ENCODE assay signal across 7 mouse cellular contexts in the genomic region with DNA sequence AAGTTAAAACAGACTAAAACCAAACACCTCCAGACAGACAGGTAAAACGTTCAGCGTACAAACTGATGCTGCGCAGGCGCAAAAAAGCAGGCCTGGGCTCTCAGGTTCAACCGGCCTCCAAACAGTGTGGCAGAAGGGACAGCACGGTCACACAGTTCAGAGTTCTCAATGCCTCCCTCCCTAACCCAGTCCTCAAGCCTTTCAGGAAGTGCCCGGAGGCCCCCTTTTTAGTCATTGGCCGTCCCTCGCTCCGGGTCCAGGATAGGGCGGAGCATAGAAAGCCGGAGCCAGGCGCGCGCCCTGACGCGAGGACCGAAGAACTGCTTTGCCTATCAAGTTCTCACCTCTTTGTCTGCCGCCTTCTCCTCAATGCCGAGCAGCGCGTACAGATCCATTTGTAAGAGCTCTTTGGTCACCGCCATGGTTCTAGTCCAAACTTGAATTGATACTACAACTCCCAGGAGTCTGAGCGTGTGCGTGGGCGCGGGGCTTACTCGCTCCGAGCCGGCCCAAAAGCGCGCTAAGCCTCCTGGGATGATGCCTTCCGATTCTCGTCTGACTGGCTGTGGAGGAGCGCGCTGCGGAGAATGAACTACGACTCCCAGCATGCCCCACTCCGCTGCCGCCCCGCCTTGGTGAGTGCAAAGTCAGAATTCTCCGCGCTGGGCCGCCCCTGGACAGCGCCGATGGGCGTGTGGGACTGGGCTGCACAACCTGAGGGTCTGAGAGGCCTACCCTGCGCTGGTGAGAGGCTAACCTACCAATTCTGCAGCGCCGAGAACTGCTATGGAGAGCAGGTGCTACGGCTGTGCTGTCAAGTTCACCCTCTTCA. TPM values are rescaled to one million over a fixed set of nuclear protein-coding genes. Genes with fewer than 3 reads are reported as not detected.
DNase-seq lines count a peak whose midpoint lies in the region; ATAC-seq lines count a peak whose summit lies in the region.

A gene (plus strand): TSS at position 274 of the 832 bp plus-strand sequence.
A gene (minus strand): TSS at position 452 of the 832 bp plus-strand sequence.

- intact Hi-C loops in left cerebral cortex, postnatal 36 days (cut with DNase I): loop anchor here (2.0 kb wide), 1 partner anchor 80 kb away; a partner anchor contains a TSS

- under 1% methylated on average over 51 of the region's 51 CpGs for WGBS in intestine, embryonic 16.5 days
- WGBS in midbrain, embryonic 11.5 days: under 1% methylated on average over 51 of the region's 51 CpGs

- H3K36me3 ChIP-seq in intestine, embryonic 16.5 days (ENCODE audit: control insufficient read depth, insufficient read depth, low read length): peaks cover 4% of the 10 kb centered on the region; the same call in 1 of the 2 replicates
- peaks cover 3% of the 10 kb centered on the region for H3K36me3 ChIP-seq in midbrain, embryonic 11.5 days (ENCODE audit: control insufficient read depth, insufficient read depth, low read length)

- H3K4me3 ChIP-seq in intestine, embryonic 16.5 days (ENCODE audit: low read length): peak within 1 kb of the TSS; percentile 90
- H3K4me3 ChIP-seq in midbrain, embryonic 11.5 days (ENCODE audit: low read depth, low read length): peak within 1 kb of the TSS; percentile 68

- peak; percentile 98 for ATAC-seq in intestine, embryonic 16.5 days
- ATAC-seq in midbrain, embryonic 11.5 days (ENCODE audit: low FRiP score): peak; percentile 98

- H3K9ac ChIP-seq in intestine, embryonic 16.5 days (ENCODE audit: low read depth, low read length): peak within 1 kb of the TSS; percentile 88
- H3K9ac ChIP-seq in midbrain, embryonic 11.5 days (ENCODE audit: low read length): peak within 1 kb of the TSS; percentile 76

- peak within 1 kb of the TSS; percentile 63 for H3K4me2 ChIP-seq in intestine, embryonic 16.5 days (ENCODE audit: low read depth, low read length)
- peak within 1 kb of the TSS; percentile 58 for H3K4me2 ChIP-seq in midbrain, embryonic 11.5 days

- H3K27ac ChIP-seq in intestine, embryonic 16.5 days (ENCODE audit: low read length): peak within 1 kb of the TSS; percentile 92
- H3K27ac ChIP-seq in midbrain, embryonic 11.5 days (ENCODE audit: low read depth, low read length): peak within 1 kb of the TSS; percentile 73; the same call in 1 of the 2 replicates

- peak; percentile 95 for DNase-seq in adrenal gland, adult 8-10 months
- DNase-seq in embryo, embryonic 9.5 days (ENCODE audit: extremely low spot score): peak; percentile 95
- DNase-seq in gastrocnemius, postnatal 4 days (ENCODE audit: low spot score in 2 of 2): peak; percentile 90 to 96
- peak; percentile 96 to 97 for DNase-seq in left cerebral cortex, postnatal 36 days (ENCODE audit: low spot score in 2 of 2)
- DNase-seq in midbrain, embryonic 11.5 days (ENCODE audit: low spot score, missing footprints): peak; percentile 98
- DNase-seq in skeletal muscle tissue, adult 2 months (ENCODE audit: low read depth, low spot score): peak; percentile 88

- H3K4me1 ChIP-seq in intestine, embryonic 16.5 days (ENCODE audit: control insufficient read depth, insufficient read depth, low read length): peaks cover 13% of the 10 kb centered on the region
- H3K4me1 ChIP-seq in midbrain, embryonic 11.5 days (ENCODE audit: control insufficient read depth, insufficient read depth, low read length): peaks cover 6% of the 10 kb centered on the region

- no peaks in the 10 kb centered on the region for H3K27me3 ChIP-seq in intestine, embryonic 16.5 days (replicated peaks; ENCODE audit: control insufficient read depth, insufficient read depth, low read length)
- H3K27me3 ChIP-seq in midbrain, embryonic 11.5 days (ENCODE audit: control insufficient read depth, insufficient read depth, low read length): no peaks in the 10 kb centered on the region

- H3K9me3 ChIP-seq in intestine, embryonic 16.5 days (ENCODE audit: control insufficient read depth, low read length): no peaks in the 10 kb centered on the region
- no peaks in the 10 kb centered on the region for H3K9me3 ChIP-seq in midbrain, embryonic 11.5 days (ENCODE audit: control insufficient read depth, low read length)

RNA-seq across cellular contexts. Expression of the first gene that starts in this region (rescaled TPM):
- total RNA-seq in adrenal gland, adult 8-10 months (2022): 10 to 100 TPM; 26.6 to 52.4 (median 38.3) TPM
- 10 to 100 TPM; 24.6 to 25.9 TPM for total RNA-seq in gastrocnemius, postnatal 4 days (2021)
- polyA plus RNA-seq in intestine, embryonic 16.5 days (2015; fragmentation: Nextera tagmentation; extraction: Ambion mirVana): 69.1 and 69.8 TPM in 2 replicates
- total RNA-seq in left cerebral cortex, postnatal 36 days (2021): 10 to 100 TPM; 34.9 TPM
- 44.2 and 48.9 TPM in 2 replicates for polyA plus RNA-seq in midbrain, embryonic 11.5 days (2014; fragmentation: Nextera tagmentation; extraction: Ambion mirVana)

RNA-seq across cellular contexts. Expression of the second gene that starts in this region (rescaled TPM):
- total RNA-seq in adrenal gland, adult 8-10 months (2022): 10 to 100 TPM; 16.5 to 24.6 (median 20.8) TPM
- total RNA-seq in gastrocnemius, postnatal 4 days (2021): 10 to 100 TPM; 16.7 to 17.2 TPM
- 10.3 and 14.9 TPM in 2 replicates for polyA plus RNA-seq in intestine, embryonic 16.5 days (2015; fragmentation: Nextera tagmentation; extraction: Ambion mirVana)
- 10 to 100 TPM; 16.4 to 16.6 TPM for total RNA-seq in left cerebral cortex, postnatal 36 days (2021)
- 22.5 and 25.6 TPM in 2 replicates for polyA plus RNA-seq in midbrain, embryonic 11.5 days (2014; fragmentation: Nextera tagmentation; extraction: Ambion mirVana)

Comparison
In these comparisons a context has a peak if more than half of its experiments do, and no peak if none do; other contexts are left out.
1. Peak in every context shown above with its lines: DNase-seq, ATAC-seq, H3K4me3 ChIP-seq and H3K27ac ChIP-seq.